Mouse (Mus musculus) frontal cortex, adult 2 months (tissue): ENCODE results near the gene Zbtb41. TPM values are rescaled to one million over a fixed set of nuclear protein-coding genes. Genes with fewer than 3 reads are reported as not detected.

ENCODE experiments used
- DNase-seq, 2 experiments: peaks; one replicate each; pipeline ENCODE4 v3.0.0; 2022; ENCODE audit warnings: low spot score in 1 of 2; ENCODE audit errors: extremely low spot score in 1 of 2
- polyA plus RNA-seq: library from polyadenylated mRNA; depleted of rRNA; stranded (reverse); fragments of >200 nt; gene quantifications from 2 replicates; pipeline ENCODE4 v1.2.3, GENCODE M21; 2012; rRNA removed

Zbtb41 gene
- polyA plus RNA-seq, 1 experiment, result 9.0 TPM

- no peak for DNase-seq
Observed at GRCm38 (mm10) chr1:139465936-139466335, 43.8 kb downstream of the Zbtb41 start.

GRCm38 (mm10) chr1:139478898-139479297, 56.8 kb downstream of the Zbtb41 start:
- DNase-seq, result no peak

- peak in 1 of 2 experiments; percentile 33 for DNase-seq
Observed at GRCm38 (mm10) chr1:139480246-139480645, 58.2 kb downstream of the Zbtb41 start.

GRCm38 (mm10) chr1:139481146-139481545, 59.1 kb downstream of the Zbtb41 start:
- DNase-seq, result peak in 1 of 2 experiments; percentile 14

- DNase-seq, result no peak
Observed at GRCm38 (mm10) chr1:139494630-139495029, 72.5 kb downstream of the Zbtb41 start.

- DNase-seq, result no peak
Observed at GRCm38 (mm10) chr1:139495408-139495807, 73.3 kb downstream of the Zbtb41 start.

- DNase-seq, result no peak
Observed at GRCm38 (mm10) chr1:139496212-139496611, 74.1 kb downstream of the Zbtb41 start.

- DNase-seq, result no peak
Observed at GRCm38 (mm10) chr1:139499751-139500150, 77.7 kb downstream of the Zbtb41 start.

GRCm38 (mm10) chr1:139501258-139501752, 79.2 kb downstream of the Zbtb41 start, which contains the start of gene F13b:
Gene F13b (plus strand): TSS chr1:139501702.
- DNase-seq, result no peak

Other genes starting within 250 kb of the Zbtb41 start
- gene Crb1, start 45.2 kb upstream of the Zbtb41 start, polyA plus RNA-seq, result 0.23 and 0.34 TPM in 2 replicates
- 0.28 and 0.34 TPM in 2 replicates for gene Aspm, start 32.5 kb downstream of the Zbtb41 start, polyA plus RNA-seq
- gene F13b, start 79.4 kb downstream of the Zbtb41 start, polyA plus RNA-seq, result not detected in 2 replicates
- gene Cfhr1, start 138.0 kb downstream of the Zbtb41 start, polyA plus RNA-seq, result not detected in 2 replicates